ENCODE assay signal across 8 mouse cellular contexts in genomic region chr14:76504121-76504737, GRCm38 (mm10). TPM values are rescaled to one million over a fixed set of nuclear protein-coding genes. Genes with fewer than 3 reads are reported as not detected.
DNase-seq lines count a peak whose midpoint lies in the region; ATAC-seq lines count a peak whose summit lies in the region.

No protein-coding gene starts in this region.

- peak overlapping the region; percentile 99 for H3K27ac ChIP-seq in hindbrain, embryonic 16.5 days (ENCODE audit: low read depth, low read length)

- peak overlapping the region; percentile 92 for H3K4me2 ChIP-seq in hindbrain, embryonic 16.5 days (ENCODE audit: low read length)

- H3K27me3 ChIP-seq in hindbrain, embryonic 16.5 days (replicated peaks; ENCODE audit: control insufficient read depth, insufficient read depth, low read length): no peaks in the 10 kb centered on the region

- H3K9ac ChIP-seq in hindbrain, embryonic 16.5 days (ENCODE audit: low read depth, low read length): peak overlapping the region; percentile 92

- H3K9me3 ChIP-seq in hindbrain, embryonic 16.5 days (ENCODE audit: control insufficient read depth, low read length): no peaks in the 10 kb centered on the region

- H3K36me3 ChIP-seq in hindbrain, embryonic 16.5 days (ENCODE audit: control insufficient read depth, insufficient read depth, low read length): peaks cover 3% of the 10 kb centered on the region; the same call in 1 of the 2 replicates

- peak overlapping the region; percentile 70 for H3K4me3 ChIP-seq in hindbrain, embryonic 16.5 days (ENCODE audit: low read length)

- DNase-seq in ZHBTc4 (ENCODE audit: low read depth, low spot score): peak; percentile 93
- DNase-seq in cerebellum, postnatal 4 days (ENCODE audit: low spot score in 2 of 2): peak; percentile 86 to 95
- DNase-seq in gastrocnemius, adult 18-20 months (ENCODE audit: low spot score): peak; percentile 89
- peak; percentile 93 to 94 for DNase-seq in left cerebral cortex, adult 18-20 months (ENCODE audit: low spot score in 2 of 2)
- peak; percentile 95 to 98 for DNase-seq in lung, postnatal 4 days
- DNase-seq in retina, postnatal 1 day: peak; percentile 96
- DNase-seq in thymus, postnatal 4 days: peak; percentile 94

- peaks cover 32% of the 10 kb centered on the region for H3K4me1 ChIP-seq in hindbrain, embryonic 16.5 days (ENCODE audit: control insufficient read depth, insufficient read depth, low read depth, low read length)

- under 1% methylated on average over 43 of the region's 52 CpGs for WGBS in hindbrain, embryonic 16.5 days

- ATAC-seq in hindbrain, embryonic 16.5 days: peak; percentile 96

RNA-seq across cellular contexts. Expression of gene Serp2, which starts 52.5 kb away (rescaled TPM):
- under 1 TPM in 1 of 2 experiments, not detected in 1; 0.45 TPM for total RNA-seq in gastrocnemius, adult 18-20 months (2021)
- 222 and 255 TPM in 2 replicates for polyA plus RNA-seq in hindbrain, embryonic 16.5 days (2015; fragmentation: Nextera tagmentation; extraction: Ambion mirVana)
- 100 to 1,000 TPM; 180 to 192 TPM for total RNA-seq in left cerebral cortex, adult 18-20 months (2021)

Comparison
In these comparisons a context has a peak if more than half of its experiments do, and no peak if none do; other contexts are left out.
1. Peak in every context shown above with its lines: DNase-seq, ATAC-seq, H3K4me3 ChIP-seq and H3K27ac ChIP-seq.
2. RNA of gene Serp2, which starts 52.5 kb away (total RNA-seq): 180 to 192 TPM in left cerebral cortex, adult 18-20 months; 0.45 TPM in gastrocnemius, adult 18-20 months; every median in the first group is over 100 times any median in the second.